Mouse (Mus musculus) cerebellum, adult 11-12 months (tissue): ENCODE data around the gene Olfr324.

Experiments used
- DNase-seq: peaks from one replicate; pipeline ENCODE4 v3.0.0; 2022

Gene Olfr324

GRCm38 (mm10) chr11:58636376-58636977 is 41.6 kb downstream of the Olfr324 start:
- no peak for DNase-seq

DNA sequence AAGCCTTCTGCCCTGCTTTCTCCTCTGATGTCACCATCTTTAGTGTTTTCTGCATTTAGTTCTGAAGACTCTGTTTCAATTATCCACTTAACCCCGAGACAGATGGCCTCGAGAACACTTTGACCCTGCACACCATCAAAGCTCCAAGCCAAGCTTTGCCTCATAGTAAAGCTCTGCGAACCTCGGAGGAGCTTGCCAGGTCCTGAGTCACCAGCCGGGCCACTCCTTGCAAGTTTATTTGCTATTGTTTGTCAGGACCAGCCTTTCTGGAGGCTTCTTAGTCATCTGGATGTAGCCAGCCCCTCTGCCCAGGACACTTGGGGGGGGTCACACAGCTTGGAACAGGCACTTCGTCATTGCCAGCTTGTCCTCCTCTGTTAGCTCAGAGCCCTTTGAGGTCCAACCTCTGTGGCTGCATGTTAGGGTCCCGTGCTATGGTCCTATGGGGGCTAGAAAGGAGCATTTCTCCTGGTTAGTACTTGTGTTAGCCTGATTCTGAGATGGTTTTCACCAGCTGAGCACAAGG is 43.3 kb downstream of the Olfr324 start:
- DNase-seq: no peak

- no peak for DNase-seq
Measured at GRCm38 (mm10) chr11:58640272-58640867, 45.5 kb downstream of the Olfr324 start, which contains the start of gene Trim58. Gene Trim58 (plus strand): TSS chr11:58640465.

- no peak for DNase-seq
Measured at GRCm38 (mm10) chr11:58641057-58641456, 46.1 kb downstream of the Olfr324 start.

- no peak for DNase-seq
Measured at GRCm38 (mm10) chr11:58641638-58642358, 46.9 kb downstream of the Olfr324 start.

- DNase-seq: no peak
Measured at GRCm38 (mm10) chr11:58643350-58643749, 48.4 kb downstream of the Olfr324 start.
